Mouse (Mus musculus) cerebellum, adult (tissue): ENCODE data around the gene Lenep.

Experiments
- ATAC-seq: cut with Nextera tagmentation; 2 replicates; pipeline ENCODE4 v1.9.2; 2017; ENCODE audit warnings: mild to moderate bottlenecking, moderate library complexity, mixed read lengths; ENCODE audit not compliant: insufficient number of reproducible peaks, low FRiP score, low TSS enrichment

Lenep gene

GRCm38 (mm10) chr3:89392871-89393311 is 9.7 kb downstream of the Lenep start:
- no peak for ATAC-seq

DNA sequence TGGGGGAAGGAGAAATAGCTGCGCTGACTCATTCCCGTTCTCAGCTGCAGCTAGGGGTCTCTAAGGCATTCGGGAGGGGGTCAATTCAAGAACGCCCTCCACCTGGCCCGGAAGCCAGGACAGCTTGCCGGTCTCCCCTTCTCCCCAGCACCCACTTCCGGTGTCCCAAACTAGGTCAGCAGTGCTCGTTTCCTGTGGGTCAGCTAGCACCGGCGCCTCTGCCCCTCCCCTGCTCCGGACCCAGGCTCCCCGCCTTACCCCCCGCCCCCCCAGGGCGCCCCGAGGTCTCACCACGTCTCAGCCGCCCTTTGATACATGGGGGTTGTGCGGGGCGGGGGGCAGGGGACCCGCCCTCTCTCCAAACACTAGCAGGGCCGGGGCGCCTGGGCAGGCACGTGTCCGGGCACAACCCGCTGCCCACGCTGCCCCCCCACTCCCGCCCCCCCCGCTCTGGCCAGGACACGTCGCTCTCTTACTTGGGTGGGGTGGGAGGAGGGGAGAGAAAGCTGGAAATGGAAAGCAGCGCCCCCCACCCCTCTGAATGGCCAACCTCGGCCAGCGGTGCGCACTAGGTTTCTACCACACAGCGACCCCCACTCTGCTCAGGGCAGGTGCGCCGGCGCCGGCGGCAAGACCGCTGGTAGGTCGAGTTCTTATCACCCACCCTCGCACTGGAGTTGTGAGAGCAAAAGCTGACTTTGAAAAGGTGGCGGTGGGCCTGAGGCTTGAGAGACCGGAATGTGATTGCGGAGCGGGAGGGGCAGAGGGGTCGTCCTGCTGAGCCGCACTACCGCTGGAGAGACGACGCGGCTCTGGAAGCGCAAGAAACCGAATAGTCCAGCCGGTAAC is 10.7 kb downstream of the Lenep start:
- no peak for ATAC-seq

DNA sequence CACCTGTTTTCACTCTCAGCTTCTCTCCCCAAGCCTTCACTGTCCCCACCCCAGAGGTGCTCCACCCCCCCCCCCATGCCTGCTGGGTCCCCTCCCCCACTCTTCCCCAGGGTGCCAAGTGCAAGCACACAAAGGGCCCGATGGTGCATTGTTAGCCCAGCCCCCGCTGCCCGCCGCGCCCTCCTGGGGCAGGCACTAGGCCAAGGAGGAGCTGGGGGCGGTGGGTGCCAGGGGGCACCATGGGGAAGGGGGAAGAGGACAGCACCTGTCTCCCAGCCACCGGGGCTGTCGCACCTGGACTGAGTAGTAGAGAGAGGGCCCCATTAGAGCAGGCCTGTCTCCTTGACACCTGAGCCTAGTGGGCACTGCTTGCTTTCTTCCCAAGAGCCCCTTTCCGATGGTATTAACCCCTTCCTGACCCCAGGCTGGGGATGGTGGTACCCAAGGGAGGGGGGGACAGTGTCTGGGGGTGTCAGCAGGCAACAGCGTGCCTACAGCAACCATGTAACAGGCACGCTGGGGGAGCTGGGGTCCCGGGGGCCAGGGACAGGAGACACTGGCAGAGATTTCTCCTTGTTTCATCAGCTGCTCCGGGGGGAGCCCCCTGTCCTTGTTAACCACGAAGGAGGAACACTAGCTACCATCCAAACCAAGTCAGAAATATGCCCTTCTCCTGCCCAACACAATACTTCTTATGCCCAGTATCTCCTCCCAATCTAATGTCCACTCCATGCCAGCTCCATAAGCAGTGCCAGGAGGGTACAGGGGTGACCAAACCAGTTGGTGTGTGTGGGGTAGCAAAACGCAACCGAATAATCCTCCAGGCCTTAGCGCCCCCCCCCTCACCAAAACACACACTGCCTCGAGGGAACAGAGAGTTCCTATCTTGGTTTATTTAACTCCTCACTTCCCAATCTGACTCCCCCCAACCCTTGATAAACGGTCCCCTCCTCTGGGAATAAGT is 11.6 kb downstream of the Lenep start:
- no peak for ATAC-seq

DNA sequence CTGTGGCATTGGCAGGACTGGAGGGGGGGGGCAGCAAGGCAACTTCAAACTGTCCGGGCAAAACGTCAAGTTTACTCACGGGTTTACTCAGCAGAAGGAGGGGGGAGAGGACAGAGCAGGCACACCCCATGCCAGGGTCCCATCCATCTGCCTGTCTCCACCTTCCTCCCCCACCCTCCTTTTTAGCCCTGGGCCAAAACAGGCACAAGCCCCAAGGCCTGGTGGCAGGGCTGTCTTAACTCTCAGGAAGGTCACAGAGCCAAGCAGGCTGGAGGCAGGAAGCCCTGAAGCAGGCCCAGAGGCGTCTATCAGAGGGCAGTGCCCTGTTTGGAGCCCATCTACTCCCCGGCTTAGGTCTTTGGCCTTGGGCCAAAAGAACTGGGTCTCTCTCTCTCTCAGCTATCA is 12.5 kb downstream of the Lenep start:
- ATAC-seq: no peak

DNA sequence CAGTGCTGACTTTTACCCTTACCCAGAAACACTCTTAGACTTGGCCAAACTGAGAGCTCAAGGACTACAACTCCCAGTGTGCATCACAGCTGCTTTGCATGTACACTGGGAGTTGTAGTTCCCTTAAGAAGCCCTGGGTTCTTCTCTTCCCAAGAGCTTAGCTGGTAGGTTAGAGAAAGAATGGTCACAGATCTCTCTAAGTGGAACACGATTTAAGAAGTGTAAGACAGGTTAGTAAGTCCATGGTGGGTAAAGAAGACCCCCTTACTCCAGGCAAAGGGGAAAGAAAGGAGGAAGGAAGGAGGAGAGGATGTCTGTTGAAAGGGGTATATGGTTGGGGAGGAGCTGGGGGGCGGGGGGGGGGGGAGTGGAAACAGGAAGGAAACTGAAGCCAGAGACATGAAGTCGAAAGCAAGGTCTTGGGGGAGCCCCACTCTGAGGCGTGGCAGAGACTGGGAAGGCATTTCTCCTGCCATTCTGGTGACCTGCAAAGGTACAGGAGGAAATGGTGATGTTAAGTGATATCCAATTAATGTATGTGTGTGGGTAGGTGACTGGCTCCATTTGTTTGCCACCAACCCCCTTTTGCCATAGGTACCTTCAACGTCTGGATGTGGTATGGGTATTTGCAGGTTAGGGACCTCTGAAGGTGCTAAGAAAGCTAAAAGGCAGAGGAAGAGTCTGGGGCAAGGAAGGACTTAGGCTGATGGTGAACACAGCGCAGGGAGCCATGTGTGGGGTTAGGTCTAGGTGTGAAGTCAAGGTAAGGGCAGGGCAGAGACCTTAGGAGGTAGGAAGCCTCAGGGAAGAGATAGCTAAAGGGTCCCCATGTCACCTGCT is 13.5 kb downstream of the Lenep start:
- no peak for ATAC-seq

- no peak for ATAC-seq
Measured at GRCm38 (mm10) chr3:89388134-89388881, 14.3 kb downstream of the Lenep start.

DNA sequence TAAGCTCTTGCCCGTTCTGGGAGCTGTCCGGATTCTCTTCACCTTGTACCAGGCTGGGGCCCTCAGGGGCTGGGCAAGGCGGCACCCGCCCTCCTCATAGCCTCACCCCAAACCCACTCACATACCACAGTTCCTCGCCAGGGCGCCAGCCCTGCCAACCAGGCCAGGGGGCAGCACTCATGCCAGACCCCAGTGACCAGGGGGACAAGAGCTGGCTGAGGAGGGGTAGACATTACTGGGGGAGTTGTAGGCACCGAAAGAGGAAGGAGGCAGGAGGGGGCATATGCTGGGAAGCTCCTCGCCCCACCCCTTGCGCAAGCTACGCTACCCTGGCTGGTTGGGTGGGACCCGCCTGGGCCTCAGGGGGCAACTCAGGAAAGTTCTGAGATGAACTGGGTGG is 15.0 kb downstream of the Lenep start:
- no peak for ATAC-seq

DNA sequence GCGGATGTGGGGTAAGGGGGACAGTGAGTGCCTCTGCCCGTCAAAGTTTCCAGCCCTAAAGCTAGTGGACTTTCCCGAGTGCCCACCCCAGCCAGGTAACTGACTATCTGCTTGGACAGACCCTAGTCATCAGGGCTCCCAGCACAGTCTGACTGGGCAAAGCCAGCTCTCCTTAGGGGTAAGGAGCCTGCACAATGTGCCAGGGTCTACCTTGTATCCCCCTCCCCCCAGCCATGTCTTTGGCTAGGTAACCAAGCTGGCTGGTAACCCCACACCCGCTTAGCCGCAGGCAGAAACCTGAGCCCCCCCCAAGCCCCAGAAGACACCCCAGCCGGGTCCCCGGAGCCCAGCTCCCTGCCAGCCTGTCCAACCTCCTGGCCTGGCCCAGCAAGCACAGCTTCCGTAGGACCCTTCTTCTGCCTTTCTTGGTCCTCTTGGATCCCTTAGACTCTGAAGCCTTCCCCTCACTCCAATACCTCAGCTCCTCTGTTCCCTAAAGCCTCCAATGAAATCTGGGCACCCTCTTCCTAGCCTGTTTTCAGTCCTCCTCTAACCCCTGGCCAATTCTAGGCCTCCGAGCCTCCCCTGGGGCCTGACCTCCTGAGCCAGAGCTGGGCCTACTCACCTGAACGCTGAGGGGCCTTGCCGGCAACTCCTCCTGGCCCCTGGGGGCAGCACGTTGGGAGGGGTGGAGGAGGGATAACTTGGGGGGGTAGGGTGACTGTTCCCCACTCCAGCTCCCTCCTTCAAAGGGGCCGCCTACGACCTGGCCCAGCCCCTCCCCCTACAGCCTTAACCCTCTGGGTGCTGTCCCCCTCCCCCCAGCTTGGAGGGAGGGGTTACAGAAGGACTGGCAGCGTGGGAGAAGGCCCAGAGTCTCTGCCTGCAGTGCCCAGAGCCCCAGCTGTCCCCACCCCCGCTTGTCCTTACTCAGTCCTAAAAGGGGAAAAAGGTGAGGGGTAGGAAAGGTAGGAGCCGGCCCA is 15.9 kb downstream of the Lenep start:
- ATAC-seq: no peak

DNA sequence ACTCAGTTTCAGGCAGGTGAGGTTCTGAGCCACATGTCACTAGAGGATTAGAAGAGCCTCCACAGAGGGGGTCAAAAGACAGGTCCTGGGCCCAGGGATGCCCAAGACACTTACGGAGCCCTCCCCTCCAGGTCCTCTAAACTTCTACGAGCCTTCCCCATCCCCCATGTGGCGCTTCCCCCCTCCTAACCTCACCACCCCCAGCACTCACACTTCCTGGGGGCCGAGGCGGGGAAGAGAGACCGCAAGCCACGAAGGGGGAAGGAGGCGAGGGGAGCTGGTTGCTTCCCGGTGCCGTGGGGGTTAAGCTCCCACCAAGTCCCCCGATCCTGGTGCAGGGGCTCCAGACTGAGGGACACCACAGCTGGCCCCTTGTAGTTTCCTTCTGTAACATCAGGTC is 17.1 kb downstream of the Lenep start:
- no peak for ATAC-seq

DNA sequence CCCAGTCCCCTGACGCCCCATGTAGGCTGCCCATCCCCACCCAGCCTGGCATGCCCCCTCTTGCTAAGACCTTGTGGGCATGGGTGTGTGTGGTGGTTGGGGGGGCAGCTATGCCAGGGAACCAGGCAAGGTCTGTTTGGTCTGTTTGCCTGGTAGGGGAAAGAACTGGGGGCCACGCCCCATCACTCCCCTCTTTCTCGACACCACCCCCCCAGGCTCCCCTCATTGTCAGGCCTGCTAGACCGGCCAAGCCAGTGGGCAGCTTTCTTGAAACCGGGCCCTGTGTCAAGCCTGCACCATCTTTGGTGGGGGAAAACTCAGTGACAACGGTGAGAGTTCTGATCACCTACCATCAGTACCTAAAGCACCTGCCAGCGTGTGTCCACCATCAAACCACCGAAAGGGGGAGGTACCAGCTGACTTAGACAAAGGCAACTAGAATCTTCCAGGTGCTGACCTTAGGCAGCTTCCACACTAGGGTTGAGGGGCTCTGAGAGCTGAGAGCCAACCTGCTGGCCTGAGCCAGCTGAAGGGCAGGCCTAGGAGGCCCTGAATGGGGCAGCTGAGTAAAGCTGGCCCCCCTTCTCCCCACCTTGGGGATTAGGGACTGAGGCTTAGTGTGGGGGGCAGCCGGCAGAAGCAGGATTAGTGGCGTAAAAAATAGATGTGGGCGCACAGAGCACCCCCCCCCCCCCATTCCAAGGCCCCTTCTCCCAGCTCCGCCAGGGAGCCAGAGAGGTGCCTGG is 18.1 kb downstream of the Lenep start:
- no peak for ATAC-seq

- no peak for ATAC-seq
Measured at GRCm38 (mm10) chr3:89383651-89384255, 18.8 kb downstream of the Lenep start.

GRCm38 (mm10) chr3:89382950-89383349 is 19.6 kb downstream of the Lenep start:
- no peak for ATAC-seq

DNA sequence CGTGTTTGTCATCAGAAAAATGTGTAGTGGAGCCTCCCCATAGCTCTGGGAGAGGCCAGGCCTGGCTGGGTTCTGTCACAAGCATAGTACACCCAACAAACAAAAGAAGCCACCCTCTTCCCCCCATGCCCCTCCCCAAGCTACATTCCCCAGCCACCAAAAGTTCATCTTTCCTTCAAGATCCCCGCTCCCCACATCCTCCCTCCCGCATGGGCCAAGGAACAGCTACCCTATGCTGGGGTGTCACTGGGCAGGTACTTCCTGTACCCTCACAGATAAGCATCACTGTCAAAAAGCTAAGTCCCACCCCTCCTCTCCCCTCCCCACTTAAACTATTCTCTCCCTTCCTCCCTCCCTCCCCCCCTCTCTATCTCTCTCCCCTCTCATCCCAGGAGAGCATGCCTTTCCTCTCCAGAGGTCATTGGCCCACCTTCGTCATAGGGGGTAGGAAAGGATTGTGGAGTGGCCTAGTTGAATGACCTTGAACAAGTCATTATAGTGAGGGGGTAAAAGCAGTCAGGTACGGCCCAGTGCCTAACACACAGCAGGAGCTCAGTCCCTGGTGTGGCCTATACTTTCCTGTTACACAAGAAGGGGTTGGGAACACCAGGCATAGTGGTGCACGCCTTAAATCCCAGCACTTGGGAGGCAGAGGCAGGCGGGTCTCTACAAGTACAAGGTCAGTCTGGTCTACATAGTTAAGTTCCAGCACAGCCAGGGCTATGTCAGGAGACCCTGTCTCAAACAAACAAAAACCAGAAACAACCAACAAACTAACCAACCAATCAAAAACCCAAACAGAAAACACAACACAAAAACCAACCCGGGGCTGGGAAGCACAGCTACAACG is 20.3 kb downstream of the Lenep start:
- ATAC-seq: no peak

DNA sequence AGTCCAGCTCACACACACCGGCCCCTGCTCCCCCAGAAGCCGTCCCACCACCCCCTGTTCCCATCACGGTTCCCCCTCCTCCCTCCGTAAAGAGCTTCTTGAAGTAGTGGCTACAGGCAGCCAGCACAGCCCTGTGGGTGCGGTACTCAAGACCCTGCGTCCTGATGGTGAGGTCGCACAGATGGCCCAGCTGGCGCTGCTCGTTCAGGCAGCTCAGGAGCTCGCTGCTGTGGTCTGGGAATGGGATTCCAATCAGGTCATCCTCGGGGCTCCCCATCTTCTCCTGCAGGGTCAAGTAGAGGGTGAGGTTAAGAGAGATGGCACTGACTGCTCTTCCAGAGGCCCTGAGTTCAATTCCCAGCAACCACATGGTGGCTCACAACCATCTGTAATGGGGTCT is 21.4 kb downstream of the Lenep start:
- ATAC-seq: no peak

- ATAC-seq: no peak
Measured at GRCm38 (mm10) chr3:89380711-89381110, 21.9 kb downstream of the Lenep start.

DNA sequence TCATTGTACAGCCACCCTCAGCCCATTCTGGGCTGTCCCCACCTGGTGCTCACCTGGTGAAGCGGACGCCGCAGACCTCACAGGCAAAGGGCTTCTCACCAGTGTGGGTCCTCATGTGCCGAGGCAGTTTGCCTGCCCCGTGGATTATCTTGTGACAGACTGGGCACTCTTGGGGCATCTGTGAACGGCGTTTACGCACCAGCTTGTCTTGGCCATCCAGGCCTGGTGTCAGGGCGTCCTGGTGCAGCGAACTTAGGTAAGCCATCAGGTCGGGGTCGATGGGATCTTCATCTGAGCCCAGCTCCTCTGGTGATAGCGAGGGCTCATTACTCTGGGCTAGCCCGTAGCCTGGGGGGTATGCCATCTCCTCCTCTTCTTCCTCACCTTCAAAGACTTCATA is 22.3 kb downstream of the Lenep start:
- ATAC-seq: no peak
